Mouse (Mus musculus) embryonic facial prominence, embryonic 11.5 days (tissue): ENCODE measurements around the gene Siah1a. TPM values are rescaled to one million over a fixed set of nuclear protein-coding genes. Genes with fewer than 3 reads are reported as not detected.

Source experiments
- ATAC-seq: fragments of 200-750 bp; cut with Nextera tagmentation; replicated peaks from 2 replicates; pipeline ENCODE4 v1.8.0; 2017; ENCODE audit warnings: low read depth; ENCODE audit not compliant: insufficient number of reproducible peaks, low FRiP score, low TSS enrichment
- DNase-seq: peaks from one replicate; pipeline ENCODE4 v3.0.0-alpha.2; 2015; ENCODE audit warnings: low spot score
- H3K27ac ChIP-seq: fragments of 300-500 bp; sonication (generic); replicated peaks from 2 replicates; pipeline ENCODE4 v1.5.1; 2014; ENCODE audit warnings: mild to moderate bottlenecking, low read depth, low read length, control low read depth
- H3K27me3 ChIP-seq: fragments of 300-500 bp; sonication (generic); 2 replicates; pipeline ENCODE4 v1.6.1; 2014; ENCODE audit warnings: mild to moderate bottlenecking, low read length, moderate library complexity, mixed read lengths; ENCODE audit not compliant: control insufficient read depth, insufficient read depth
- H3K36me3 ChIP-seq: fragments of 300-500 bp; sonication (generic); replicated peaks from 2 replicates; pipeline ENCODE4 v1.6.1; 2014; ENCODE audit warnings: low read depth, mild to moderate bottlenecking, low read length, moderate library complexity, mixed read lengths; ENCODE audit not compliant: control insufficient read depth, insufficient read depth
- H3K4me1 ChIP-seq: fragments of 300-500 bp; sonication (generic); 2 replicates; pipeline ENCODE4 v1.6.1; 2014; ENCODE audit warnings: low read length, mixed read lengths; ENCODE audit not compliant: control insufficient read depth, insufficient read depth
- H3K4me2 ChIP-seq: fragments of 300-500 bp; sonication (generic); 2 replicates; pipeline ENCODE4 v1.6.1; 2014; ENCODE audit warnings: low read depth, mild to moderate bottlenecking, control low read depth, low read length, moderate library complexity
- H3K4me3 ChIP-seq: fragments of 300-500 bp; sonication (generic); 2 replicates; pipeline ENCODE4 v1.5.1; 2014; ENCODE audit warnings: low read depth, low read length, control low read depth
- H3K9ac ChIP-seq: fragments of 300-500 bp; sonication (generic); replicated peaks from 2 replicates; pipeline ENCODE4 v1.6.1; 2014; ENCODE audit warnings: mild to moderate bottlenecking, control low read depth, low read length
- H3K9me3 ChIP-seq: fragments of 300-500 bp; sonication (generic); replicated peaks from 2 replicates; pipeline ENCODE4 v1.6.1; 2016; ENCODE audit warnings: mild to moderate bottlenecking, low read length, inconsistent platforms, mixed read lengths; ENCODE audit not compliant: control insufficient read depth
- WGBS: fragments of 180-500 bp; shearing (Covaris S2); extraction: QIAGEN DNeasy Blood & Tissue Kit; methylation state at CpG from one replicate; pipeline ENCODE4 v1.1.7; 2014; 5-methylcytosine and 5-hydroxymethylcytosine counted together
- polyA plus RNA-seq: library from polyadenylated mRNA; unstranded; fragments of >200 nt; fragmentation: Nextera tagmentation; extraction: Ambion mirVana; gene quantifications from 2 replicates; pipeline ENCODE4 v1.2.1, GENCODE M21; 2014

Gene Siah1a
- polyA plus RNA-seq, 1 experiment from 2014 or later = 84.7 TPM

DNA sequence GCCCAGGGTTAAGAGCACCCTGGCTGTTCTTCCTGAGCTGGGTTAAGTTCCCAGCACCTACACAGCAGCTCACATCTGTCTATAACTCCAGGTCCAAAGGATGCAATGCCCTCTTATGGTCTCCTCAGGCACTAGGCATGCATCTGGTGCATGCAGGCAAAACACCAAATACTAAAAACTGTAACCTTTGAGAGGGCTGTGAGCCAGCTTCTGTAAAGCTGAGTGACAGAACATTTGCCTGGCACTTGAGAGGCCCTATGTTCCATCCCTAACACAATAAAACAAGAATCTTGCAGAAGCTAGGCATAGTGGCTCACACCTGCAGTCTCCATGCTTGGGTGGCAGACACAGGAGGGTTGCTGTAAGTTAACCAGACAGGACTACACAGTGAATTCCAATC, 4.1 kb downstream of the Siah1a start:
- H3K27me3 ChIP-seq = no peaks in the 10 kb centered on the region
- H3K36me3 ChIP-seq = no peaks in the 10 kb centered on the region
- no peaks in the 10 kb centered on the region for H3K9me3 ChIP-seq
- H3K4me2 ChIP-seq = no peak overlapping the region
- H3K4me1 ChIP-seq = no peaks in the 10 kb centered on the region
- H3K9ac ChIP-seq = no peak overlapping the region
- H3K27ac ChIP-seq = no peak overlapping the region
- no peak for ATAC-seq
- DNase-seq = no peak
- H3K4me3 ChIP-seq = no peak overlapping the region

DNA sequence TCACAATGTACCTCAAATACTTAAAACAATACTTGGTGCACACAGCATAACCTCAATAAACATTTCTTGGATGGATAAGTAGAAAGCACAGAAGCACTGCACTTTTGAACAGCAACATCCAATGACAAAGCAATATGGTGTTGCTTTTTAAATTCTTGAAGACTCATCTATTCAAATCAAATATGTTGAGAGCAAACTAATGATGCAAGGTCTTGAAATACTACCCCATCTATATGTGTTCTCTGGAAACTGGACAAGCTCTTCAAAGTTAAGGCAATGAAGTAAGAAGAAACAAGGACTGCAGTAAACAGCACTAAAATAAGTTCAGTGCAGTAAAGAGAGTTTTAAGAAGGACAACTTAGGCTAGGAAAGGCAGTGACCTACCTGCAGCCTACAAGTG, 4.8 kb downstream of the Siah1a start:
- Histone ChIP-seq H3K27ac (no peak overlapping the region), H3K4me1 (no peaks in the 10 kb centered on the region), H3K4me2 (no peak overlapping the region), H3K4me3 (no peak overlapping the region), H3K9ac (no peak overlapping the region), H3K36me3 (no peaks in the 10 kb centered on the region), H3K9me3 (no peaks in the 10 kb centered on the region), H3K27me3 (no peaks in the 10 kb centered on the region)
- ATAC-seq = no peak
- no peak for DNase-seq

DNA sequence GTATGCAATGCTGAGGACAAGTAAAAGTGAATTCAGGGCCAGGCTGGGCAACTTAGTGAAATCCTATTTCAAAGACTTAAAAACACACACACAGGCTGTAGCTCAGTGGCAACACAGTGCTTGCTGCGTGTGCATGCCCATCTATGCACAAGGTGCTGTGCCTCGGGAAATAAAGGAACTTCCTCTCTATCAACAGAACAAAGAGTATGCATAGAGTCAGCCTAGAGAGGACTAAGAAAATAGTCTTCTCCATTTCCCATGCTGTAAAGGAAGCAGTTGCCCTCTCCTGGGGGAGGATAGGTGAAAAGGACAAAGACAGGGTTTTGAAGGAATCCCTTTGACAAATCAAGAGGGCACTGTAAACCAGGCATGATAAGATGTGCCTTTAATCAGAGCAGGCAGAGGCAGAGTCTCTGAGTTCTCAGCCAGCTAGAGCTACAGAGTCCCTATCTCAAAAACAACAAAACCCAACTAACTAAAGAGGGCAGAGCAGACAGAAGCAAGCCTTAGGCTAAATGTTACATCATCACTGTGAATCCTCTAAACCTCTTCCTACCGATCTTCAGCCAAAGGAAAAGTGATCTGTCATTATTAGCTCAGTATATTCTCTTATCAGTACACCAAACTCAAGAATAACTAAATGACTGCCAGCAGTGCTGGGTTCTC, 10.2 kb downstream of the Siah1a start:
- Histone ChIP-seq H3K4me1 (no peaks in the 10 kb centered on the region), H3K36me3 (no peaks in the 10 kb centered on the region), H3K4me3 (no peak overlapping the region), H3K27me3 (no peaks in the 10 kb centered on the region), H3K4me2 (no peak overlapping the region), H3K9me3 (no peaks in the 10 kb centered on the region), H3K27ac (no peak overlapping the region), H3K9ac (no peak overlapping the region)
- ATAC-seq (no peak), DNase-seq (no peak)
- 41% methylated on average over 3 of the region's 3 CpGs for WGBS

DNA sequence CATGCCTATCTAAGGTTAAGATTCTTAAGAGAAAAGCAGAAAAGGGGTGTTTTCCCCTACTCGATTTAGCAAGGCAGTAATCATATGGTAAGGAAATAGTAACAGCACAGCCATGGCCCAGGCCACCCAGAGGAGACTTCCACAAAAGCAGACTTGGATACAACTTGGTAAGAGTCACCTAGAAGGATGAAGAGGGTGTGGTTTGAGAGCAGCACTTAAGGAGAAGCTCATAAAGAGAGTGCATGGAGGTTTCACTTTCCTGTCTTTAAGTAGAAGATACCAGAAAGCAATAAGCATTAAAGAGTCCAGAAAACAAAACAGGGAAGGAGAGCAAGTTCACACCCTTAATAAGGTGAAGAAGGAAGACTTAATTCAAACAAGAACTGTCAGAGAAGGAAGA, 10.8 kb downstream of the Siah1a start:
- Histone ChIP-seq H3K27me3 (no peaks in the 10 kb centered on the region), H3K27ac (no peak overlapping the region), H3K4me3 (no peak overlapping the region), H3K9me3 (no peaks in the 10 kb centered on the region), H3K4me1 (no peaks in the 10 kb centered on the region), H3K9ac (no peak overlapping the region), H3K4me2 (no peak overlapping the region), H3K36me3 (no peaks in the 10 kb centered on the region)
- ATAC-seq = no peak
- 70% methylated on average over 1 of the region's 1 CpGs for WGBS
- no peak for DNase-seq

DNA sequence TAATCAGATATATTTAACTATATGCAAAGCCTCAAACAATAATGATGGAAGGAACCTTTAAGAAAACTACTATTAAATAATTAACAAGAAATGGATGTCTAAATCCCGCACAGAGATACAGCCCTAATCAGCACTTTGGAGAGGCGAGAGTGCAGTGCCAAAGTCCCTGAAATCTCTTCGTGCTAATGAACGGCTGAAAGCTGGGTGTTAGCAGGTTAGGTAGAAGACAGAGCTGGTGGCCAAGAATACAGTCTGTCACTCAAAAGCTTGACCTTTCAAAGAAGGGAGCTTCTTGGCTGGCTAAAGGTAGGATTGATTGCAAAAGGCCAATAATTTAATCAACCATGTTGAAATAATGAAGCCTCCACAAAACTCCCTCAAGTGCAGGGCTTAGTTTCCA, 11.6 kb downstream of the Siah1a start:
- ATAC-seq = no peak
- Histone ChIP-seq H3K27ac (no peak overlapping the region), H3K4me2 (no peak overlapping the region), H3K9me3 (no peaks in the 10 kb centered on the region), H3K9ac (no peak overlapping the region), H3K4me3 (no peak overlapping the region), H3K27me3 (no peaks in the 10 kb centered on the region), H3K4me1 (no peaks in the 10 kb centered on the region), H3K36me3 (no peaks in the 10 kb centered on the region)
- WGBS = 80% methylated on average over 4 of the region's 4 CpGs
- DNase-seq = no peak

DNA sequence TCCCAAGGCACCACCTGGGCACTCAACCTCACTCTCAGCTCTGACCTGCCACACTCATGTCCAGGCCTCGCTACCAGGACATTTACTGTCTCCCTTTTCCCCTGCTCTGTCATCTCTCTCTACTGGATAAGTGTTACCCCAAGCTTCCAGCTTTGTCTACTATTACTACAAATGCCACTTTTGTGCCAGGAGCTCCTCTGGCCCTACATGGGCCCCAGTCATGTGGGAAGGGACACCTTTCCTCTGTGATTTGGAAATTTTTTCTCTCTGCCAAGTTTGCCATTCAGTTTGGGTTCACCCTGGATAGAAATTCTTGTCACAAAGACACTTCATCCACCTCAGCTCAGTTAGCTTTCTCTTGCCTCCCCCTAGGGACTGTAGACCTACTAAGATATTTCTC, 14.9 kb downstream of the Siah1a start:
- Histone ChIP-seq H3K27me3 (no peaks in the 10 kb centered on the region), H3K36me3 (no peaks in the 10 kb centered on the region), H3K4me2 (no peak overlapping the region), H3K9me3 (no peaks in the 10 kb centered on the region), H3K27ac (no peak overlapping the region), H3K9ac (no peak overlapping the region), H3K4me1 (no peaks in the 10 kb centered on the region), H3K4me3 (no peak overlapping the region)
- no peak for DNase-seq
- 85% methylated on average over 1 of the region's 1 CpGs for WGBS
- no peak for ATAC-seq

DNA sequence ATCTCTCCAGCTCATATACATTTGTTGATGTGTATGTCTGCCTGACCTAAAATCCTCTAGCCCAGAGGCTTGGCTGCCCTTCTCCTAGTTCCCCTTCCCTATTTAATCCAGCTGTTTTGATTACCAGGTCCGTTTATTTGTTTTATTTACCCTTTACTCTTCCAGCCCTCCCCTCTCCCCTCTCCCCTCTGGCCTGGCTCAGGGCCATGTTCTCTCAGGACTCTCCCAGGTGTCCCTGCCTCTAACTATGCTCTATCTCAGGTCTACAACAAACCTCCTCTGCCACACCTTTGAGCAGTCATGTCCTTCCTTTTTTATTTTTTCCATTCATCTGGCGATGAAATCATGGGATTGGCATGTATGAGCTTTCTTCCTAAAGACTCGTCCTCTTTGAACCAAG, 15.4 kb downstream of the Siah1a start:
- H3K4me2 ChIP-seq = no peak overlapping the region
- H3K4me1 ChIP-seq = no peaks in the 10 kb centered on the region
- H3K9me3 ChIP-seq = no peaks in the 10 kb centered on the region
- no peaks in the 10 kb centered on the region for H3K27me3 ChIP-seq
- ATAC-seq (no peak), DNase-seq (no peak)
- 54% methylated on average over 3 of the region's 3 CpGs for WGBS
- no peak overlapping the region for H3K27ac ChIP-seq
- no peak overlapping the region for H3K9ac ChIP-seq
- no peaks in the 10 kb centered on the region for H3K36me3 ChIP-seq
- no peak overlapping the region for H3K4me3 ChIP-seq

DNA sequence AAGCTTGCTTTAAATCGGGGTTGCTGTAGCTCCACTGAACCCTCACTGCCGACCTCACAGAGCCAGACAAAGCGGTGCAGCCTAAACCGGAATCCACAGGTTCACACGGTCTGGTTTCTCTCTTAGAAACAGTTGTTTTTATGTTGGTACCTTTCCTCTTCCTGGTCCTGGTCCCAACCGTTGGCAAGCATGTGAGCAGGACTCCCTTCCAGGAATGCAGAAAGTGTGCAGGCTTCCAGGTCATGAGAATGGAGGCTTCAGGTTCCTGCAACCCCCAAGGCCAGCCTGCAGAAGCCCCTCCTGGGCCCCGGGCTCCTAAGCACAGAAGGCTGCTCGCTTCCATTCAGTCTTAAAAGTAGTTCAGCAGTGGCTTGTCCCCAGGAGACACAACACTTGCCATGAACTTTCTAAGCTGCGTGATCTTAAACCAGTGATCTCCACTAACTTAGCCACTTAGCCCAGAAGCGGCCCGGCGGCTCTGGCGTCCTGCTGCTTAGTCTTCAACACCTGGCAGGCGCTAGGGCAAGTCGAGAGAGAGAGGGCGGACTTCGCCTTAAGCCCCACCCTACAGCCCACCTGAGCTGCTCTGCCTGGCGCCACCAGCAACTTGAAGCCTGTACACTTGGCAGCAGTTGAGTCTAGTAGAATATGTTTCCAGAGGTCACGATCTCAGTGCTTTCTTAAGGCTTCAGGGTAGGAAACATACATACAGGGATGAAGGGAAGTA, 17.3 kb downstream of the Siah1a start:
- Histone ChIP-seq H3K4me1 (no peaks in the 10 kb centered on the region), H3K9me3 (no peaks in the 10 kb centered on the region), H3K9ac (no peak overlapping the region), H3K27me3 (no peaks in the 10 kb centered on the region), H3K36me3 (no peaks in the 10 kb centered on the region), H3K4me3 (no peak overlapping the region), H3K4me2 (no peak overlapping the region), H3K27ac (no peak overlapping the region)
- 58% methylated on average over 19 of the region's 19 CpGs for WGBS
- DNase-seq = no peak
- ATAC-seq = no peak
